In genomic region chr6:38868974-38869373, GRCm38 (mm10) we compare ENCODE assay signal across 19 mouse cellular contexts.
"Had no signal": no experiment of that assay in that cellular context is flagged by ENCODE, and none has a peak within 500 bp of the region (broad histone marks: within the 10 kb centered on the region; RNA-seq: fewer than 3 reads in every experiment).

No protein-coding gene starts in this region.

- H3K27me3 ChIP-seq: limb, embryonic 12.5 days; limb, embryonic 15.5 days; megakaryocyte, embryonic 14.5 days; neural tube, embryonic 13.5 days had no signal

- H3K36me3 ChIP-seq: limb, embryonic 15.5 days had no signal

- H3K9ac ChIP-seq: limb, embryonic 12.5 days; limb, embryonic 15.5 days; lung, embryonic 14.5 days; neural tube, embryonic 13.5 days had no signal

- H3K27ac ChIP-seq: limb, embryonic 12.5 days; limb, embryonic 15.5 days; midbrain, embryonic 10.5 days; neural tube, embryonic 13.5 days had no signal

- H3K4me3 ChIP-seq: limb, embryonic 12.5 days; limb, embryonic 15.5 days; megakaryocyte, embryonic 14.5 days; midbrain, embryonic 10.5 days; neural tube, embryonic 13.5 days had no signal

- DNase-seq: kidney, adult 11 months; kidney, adult 8-10 months; kidney, postnatal 14 days; kidney, postnatal 4 days; left cerebral cortex, postnatal 4 days; lung, embryonic 14.5 days; lung, postnatal 10 days; lung, postnatal 36 days; midbrain, embryonic 14.5 days; right cerebral cortex, adult 18-20 months; right cerebral cortex, postnatal 14 days; right cerebral cortex, postnatal 4 days; thymus, adult 18-20 months; thymus, postnatal 36 days had no signal

- H3K4me2 ChIP-seq: limb, embryonic 12.5 days; limb, embryonic 15.5 days; lung, embryonic 14.5 days; neural tube, embryonic 13.5 days had no signal

- H3K9me3 ChIP-seq: limb, embryonic 12.5 days; limb, embryonic 15.5 days; megakaryocyte, embryonic 14.5 days; midbrain, embryonic 10.5 days; neural tube, embryonic 13.5 days had no signal
